Mouse (Mus musculus) adrenal gland, adult 2 months (tissue): ENCODE data around the gene Barhl1. TPM values are rescaled to one million over a fixed set of nuclear protein-coding genes. Genes with fewer than 3 reads are reported as not detected.
A peak's percentile ranks its signal among the peaks of the same experiment; 100 is the strongest.

Experiments
- DNase-seq: peaks from one replicate; pipeline ENCODE4 v3.0.0; 2021
- long read RNA-seq: library from polyadenylated mRNA; stranded (forward); transcript quantifications from one replicate; pipeline ENCODE4 v2.0.0, GENCODE M21; 2021
- polyA plus RNA-seq: library from polyadenylated mRNA; depleted of rRNA; stranded (reverse); fragments of >200 nt; gene quantifications from 2 replicates; pipeline ENCODE4 v1.2.3, GENCODE M21; 2012; rRNA removed
- total RNA-seq, 2 experiments: library from RNA; stranded (reverse); gene quantifications; 2 replicates each; pipeline ENCODE4 v1.2.3; 2021

The Barhl1 gene
- not detected for total RNA-seq
- polyA plus RNA-seq = 0.16 and 0.28 TPM in 2 replicates
- long read RNA-seq = 0 reads

DNA sequence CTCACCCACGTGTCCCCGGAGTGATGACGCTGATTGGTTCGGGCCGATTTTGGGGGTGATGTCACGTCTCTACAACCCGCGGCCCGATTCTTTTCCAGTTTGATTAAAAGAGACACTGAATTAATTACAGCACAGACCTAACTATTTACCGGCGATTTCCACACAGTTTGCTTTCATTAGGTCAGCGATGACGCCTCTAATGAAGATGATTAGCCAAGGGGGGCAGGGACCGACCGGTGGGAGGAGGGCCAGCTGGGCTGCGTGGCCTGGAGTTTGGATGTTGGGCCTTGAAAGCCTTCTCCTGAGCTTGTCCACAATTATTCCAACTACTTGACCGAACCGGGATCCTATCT lies at the start of gene Barhl1:
Barhl1 (minus strand) TSS at position 156 of the 353 bp plus-strand sequence.
- DNase-seq = no peak

DNA sequence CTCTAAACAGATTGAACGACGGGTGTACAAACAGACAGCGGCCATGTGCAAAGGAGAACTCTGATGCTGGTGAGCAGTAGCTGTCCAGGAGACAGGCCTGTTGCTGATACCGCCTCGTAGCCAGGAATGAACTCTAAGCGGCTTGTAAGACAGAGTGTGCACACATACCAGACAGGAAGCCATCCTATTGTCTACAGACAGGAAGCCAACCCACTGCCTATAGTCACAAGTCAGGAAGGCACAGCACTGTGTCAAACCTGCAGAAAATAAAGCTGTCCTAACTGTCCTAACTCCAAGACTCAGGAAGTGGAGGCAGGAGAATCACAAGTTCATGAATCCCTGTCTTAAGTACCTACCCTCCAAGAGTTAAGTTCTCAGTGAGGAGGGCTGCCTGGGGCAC lies 47.1 kb upstream of the Barhl1 start:
- DNase-seq = no peak

GRCm38 (mm10) chr2:28961636-28962035 lies 45.2 kb upstream of the Barhl1 start:
- no peak for DNase-seq

GRCm38 (mm10) chr2:28961024-28961585 lies 44.6 kb upstream of the Barhl1 start:
- DNase-seq = peak; percentile 3

DNA sequence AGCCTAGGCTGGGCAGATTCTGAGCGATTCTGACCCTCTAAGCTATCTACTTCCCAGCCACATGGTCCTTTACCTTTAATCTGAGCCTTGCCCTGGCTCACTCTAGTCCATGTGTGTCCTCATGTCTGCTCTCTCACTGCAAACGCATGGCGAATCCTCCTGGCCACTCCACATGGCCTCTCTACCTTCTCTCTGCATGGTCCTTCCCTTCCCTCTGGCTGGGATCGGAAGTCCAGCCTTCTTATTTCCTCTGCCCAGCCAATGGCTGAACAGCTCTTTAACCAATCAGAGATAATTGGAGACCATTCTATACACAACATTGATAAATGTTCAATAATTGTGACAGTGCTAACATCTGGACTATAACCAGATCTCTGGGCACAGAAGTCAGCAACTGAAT lies 40.4 kb upstream of the Barhl1 start:
- DNase-seq = no peak

- DNase-seq = no peak
These were observed 38.1 kb upstream of the Barhl1 start for GRCm38 (mm10) chr2:28954595-28954994.

DNA sequence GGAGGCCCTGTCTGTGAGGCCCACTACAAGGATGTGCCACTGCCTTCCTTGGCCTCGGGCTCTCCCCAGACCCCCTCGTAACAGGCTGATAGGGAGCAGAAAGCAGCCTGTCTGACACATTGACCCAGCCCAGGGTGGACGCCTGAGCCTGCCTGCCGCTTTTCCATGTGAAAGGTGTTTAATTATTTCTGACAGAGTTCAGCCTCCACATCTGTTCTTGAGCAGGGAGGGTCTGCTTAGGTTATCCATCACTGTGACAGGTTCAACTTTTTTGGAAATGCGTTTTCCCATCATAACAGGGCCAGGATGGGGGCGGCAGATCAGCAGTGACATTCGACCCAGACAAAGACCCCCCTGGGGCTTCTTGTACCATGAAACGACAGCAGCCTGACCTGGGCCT lies 36.5 kb upstream of the Barhl1 start:
- DNase-seq = no peak

GRCm38 (mm10) chr2:28946312-28946711 lies 29.8 kb upstream of the Barhl1 start:
- DNase-seq = no peak

DNA sequence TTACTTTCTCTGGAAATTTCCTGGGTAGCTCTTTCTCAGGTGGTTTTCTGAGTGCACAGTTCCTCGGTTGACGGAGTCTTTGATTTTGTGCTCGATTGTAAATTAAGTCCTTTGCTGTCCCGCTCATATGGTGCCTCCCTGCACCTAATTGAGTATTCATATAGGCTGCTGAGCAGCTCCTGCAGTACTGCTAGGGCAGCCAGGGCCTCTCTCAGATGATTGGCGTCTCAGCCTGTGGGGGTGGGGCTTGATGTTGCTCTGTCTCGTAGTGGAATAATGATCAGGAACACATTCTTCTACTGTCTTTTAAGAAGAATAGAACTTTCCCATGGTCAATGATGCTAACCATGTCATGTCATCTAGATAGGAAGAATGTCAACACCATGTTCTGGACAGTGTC lies 28.9 kb upstream of the Barhl1 start:
- DNase-seq = no peak

- DNase-seq = no peak
These were observed 27.4 kb upstream of the Barhl1 start for GRCm38 (mm10) chr2:28943666-28944516.

DNA sequence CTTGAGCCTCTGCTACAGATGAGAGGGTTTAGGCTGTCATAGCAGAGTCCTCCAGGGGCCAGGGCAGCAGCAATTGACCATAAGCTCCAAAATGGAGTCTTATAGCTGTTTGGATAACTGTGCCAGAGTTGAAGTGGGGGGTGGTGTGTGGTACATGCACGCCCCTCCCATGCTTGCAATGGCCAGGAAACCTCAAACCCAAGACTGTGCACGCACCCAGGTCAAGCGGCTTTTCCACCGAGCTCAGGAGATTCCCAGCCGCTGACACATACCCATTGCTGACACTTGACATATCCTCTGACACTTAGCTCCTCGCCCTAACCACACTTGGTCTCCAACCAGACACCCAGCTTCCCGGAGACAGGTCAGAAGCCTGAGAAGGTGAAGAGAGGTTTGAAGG lies 22.5 kb upstream of the Barhl1 start:
- no peak for DNase-seq

DNA sequence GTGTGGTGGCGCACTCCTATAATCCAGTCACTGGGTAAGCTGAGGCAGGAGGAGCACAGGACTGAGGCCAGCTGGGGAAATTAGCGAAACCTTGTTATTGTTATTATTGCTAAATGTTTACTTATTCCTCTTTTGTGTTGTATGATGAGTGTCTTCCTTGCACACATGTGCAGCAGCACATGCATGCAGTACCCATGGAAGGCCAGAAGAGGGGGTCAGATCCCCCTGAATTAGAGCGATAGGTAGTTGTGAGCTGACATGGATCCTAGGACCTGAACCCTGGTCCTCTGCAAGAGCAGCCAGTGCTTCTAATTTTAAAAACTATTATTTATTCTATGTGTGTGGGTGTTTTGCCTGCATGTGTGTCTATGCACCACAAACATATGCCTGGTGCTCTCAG lies 14.1 kb upstream of the Barhl1 start:
- no peak for DNase-seq

GRCm38 (mm10) chr2:28923912-28924311 lies 7.4 kb upstream of the Barhl1 start:
- DNase-seq = peak; percentile 73

GRCm38 (mm10) chr2:28919001-28919400 lies 2.5 kb upstream of the Barhl1 start:
- no peak for DNase-seq

GRCm38 (mm10) chr2:28917518-28918361 lies 1.3 kb upstream of the Barhl1 start:
- peak; percentile 25 for DNase-seq

DNA sequence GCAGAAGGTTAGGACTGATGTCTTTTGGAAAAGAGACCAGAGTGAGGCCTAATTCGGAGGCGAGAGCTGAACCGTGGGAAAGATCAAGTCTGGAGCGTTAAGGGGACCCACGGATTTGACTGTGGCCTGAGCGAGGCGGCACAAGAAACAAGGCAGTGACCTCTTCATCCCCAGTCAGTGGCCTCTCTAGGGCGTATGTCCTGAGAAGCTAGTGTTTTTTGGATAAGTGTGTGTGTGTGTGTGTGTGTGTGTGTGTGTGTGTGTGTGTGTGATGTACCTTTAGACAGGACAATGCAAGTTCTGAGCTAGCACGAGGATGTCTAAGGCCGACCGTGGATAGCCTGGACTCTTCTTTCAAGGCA lies 669 bp upstream of the Barhl1 start:
- no peak for DNase-seq

- peak; percentile 75 for DNase-seq
These were observed 528 bp downstream of the Barhl1 start for GRCm38 (mm10) chr2:28915768-28916512.

DNA sequence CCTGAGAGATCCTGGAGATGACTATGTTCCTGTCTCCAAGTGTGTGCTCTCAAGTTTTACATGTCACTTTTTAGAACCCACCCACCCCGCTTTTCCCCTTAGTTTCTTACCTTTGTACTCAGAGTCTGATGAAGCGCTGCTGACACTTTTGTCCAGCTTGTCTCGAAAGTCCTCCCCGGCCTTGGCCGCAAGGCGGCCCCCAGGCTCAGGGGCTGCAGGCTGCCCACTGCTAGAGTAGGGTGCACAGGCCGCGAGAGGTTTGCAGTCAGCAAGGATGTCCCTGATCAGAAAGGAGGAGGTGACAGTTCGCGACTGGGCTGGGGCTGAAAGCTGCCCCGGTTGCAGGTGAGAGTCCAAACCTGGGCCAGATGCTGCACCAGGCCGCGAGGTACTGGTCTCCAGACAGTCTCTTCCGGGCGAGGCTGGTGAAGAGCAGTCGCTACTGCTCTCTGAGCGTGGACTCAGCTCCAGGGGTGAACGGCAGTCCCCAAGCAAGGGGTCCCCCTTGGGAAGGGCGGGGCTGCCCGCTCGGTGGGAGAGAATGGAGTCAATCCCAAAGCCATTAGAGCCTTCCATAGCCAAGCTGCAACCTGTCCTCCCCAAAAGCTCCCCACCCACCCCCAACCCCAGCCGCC lies 1.2 kb downstream of the Barhl1 start:
- no peak for DNase-seq

- DNase-seq = no peak
These were observed 2.3 kb downstream of the Barhl1 start for GRCm38 (mm10) chr2:28914121-28914520.

GRCm38 (mm10) chr2:28912961-28913360 lies 3.5 kb downstream of the Barhl1 start:
- DNase-seq = no peak

GRCm38 (mm10) chr2:28912039-28912700 lies 4.3 kb downstream of the Barhl1 start:
- DNase-seq = no peak
